Mouse (Mus musculus) ES-Bruce4 (cell line): ENCODE measurements around the gene Men1.

Experiments used
- CTCF ChIP-seq: IDR thresholded peaks from one replicate; pipeline ENCODE4 v1.8.1; 2011; ENCODE audit warnings: low read depth, low read length
- POLR2A ChIP-seq: IDR thresholded peaks from one replicate; pipeline ENCODE4 v1.8.1; 2011; ENCODE audit warnings: low read length; ENCODE audit not compliant: insufficient read depth

DNA sequence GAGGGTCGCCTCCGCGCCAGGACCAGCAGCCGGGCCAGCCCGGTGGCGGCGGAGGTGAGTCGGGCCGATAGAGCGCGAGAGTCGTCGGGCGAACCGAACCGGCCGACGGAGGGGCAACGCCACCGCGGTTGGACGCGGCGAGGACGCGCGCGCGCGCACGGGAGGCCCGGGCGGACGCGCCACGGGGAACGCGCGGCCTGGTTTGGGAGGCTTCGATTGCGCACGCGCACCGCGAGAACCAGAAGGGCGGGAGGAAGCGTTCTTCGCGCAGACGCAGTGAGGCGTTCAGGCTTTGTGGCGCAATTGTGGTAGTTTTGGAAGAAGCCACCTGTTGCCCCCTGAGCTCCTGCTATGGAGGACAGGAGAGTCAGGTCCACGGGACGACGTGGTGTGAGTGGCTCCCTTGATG lies 29.5 kb downstream of the Men1 start:
- TF ChIP-seq CTCF (no peak), POLR2A (peak; percentile 41)
